Mouse (Mus musculus) kidney, adult 2 months (tissue): Measurements from ENCODE around the gene Rpl22. TPM values are rescaled to one million over a fixed set of nuclear protein-coding genes. Genes with fewer than 3 reads are reported as not detected.

Experiments
- DNase-seq: peaks from one replicate; pipeline ENCODE4 v3.0.0; 2021
- H3K27ac ChIP-seq: fragments of 200-500 bp; 2 replicates; pipeline ENCODE4 v1.5.1; 2012; ENCODE audit warnings: low read depth, low read length, control low read depth, inconsistent platforms; ENCODE audit not compliant: insufficient read depth
- H3K27me3 ChIP-seq: fragments of 200-500 bp; replicated peaks from 2 replicates; pipeline ENCODE4 v1.6.1; 2012; ENCODE audit warnings: mild to moderate bottlenecking, moderate library complexity, low read length, inconsistent platforms; ENCODE audit not compliant: control insufficient read depth, insufficient read depth
- H3K36me3 ChIP-seq: fragments of 200-500 bp; 2 replicates; pipeline ENCODE4 v1.6.1; 2012; ENCODE audit warnings: mild to moderate bottlenecking, moderate library complexity, low read length, inconsistent platforms; ENCODE audit not compliant: control insufficient read depth, insufficient read depth
- H3K4me1 ChIP-seq: fragments of 200-500 bp; 2 replicates; pipeline ENCODE4 v1.6.1; 2011; ENCODE audit warnings: low read length; ENCODE audit not compliant: control insufficient read depth, insufficient read depth
- H3K4me3 ChIP-seq: fragments of 200-500 bp; 2 replicates; pipeline ENCODE4 v1.5.1; 2011; ENCODE audit warnings: mild to moderate bottlenecking, low read depth, low read length, control low read depth; ENCODE audit not compliant: insufficient read depth
- CTCF ChIP-seq: fragments of 200-500 bp; conservative IDR thresholded peaks from 2 replicates; pipeline ENCODE4 v1.5.1; 2011; ENCODE audit warnings: low read depth, mild to moderate bottlenecking, control low read depth, low read length, moderate library complexity, mixed read lengths; ENCODE audit not compliant: insufficient read depth, insufficient read length
- POLR2A ChIP-seq: fragments of 200-500 bp; IDR thresholded peaks from one replicate; pipeline ENCODE4 v1.6.1; 2011; ENCODE audit warnings: low read depth, low read length, control low read depth
- WGBS: fragments of 180-500 bp; shearing (Covaris S2); methylation state at CpG from one replicate; pipeline ENCODE4 v1.1.7; 2018; 5-methylcytosine and 5-hydroxymethylcytosine counted together
- polyA plus RNA-seq: library from polyadenylated mRNA; depleted of rRNA; stranded (reverse); fragments of >200 nt; gene quantifications from 2 replicates; pipeline ENCODE4 v1.2.3, GENCODE M21; 2012

The Rpl22 gene
- polyA plus RNA-seq, 1 experiment: 90.1 TPM

- no peaks in the 10 kb centered on the region for H3K4me1 ChIP-seq
- no peak for DNase-seq
- TF ChIP-seq POLR2A (no peak), CTCF (no peak)
- H3K27ac ChIP-seq: no peak overlapping the region
- H3K4me3 ChIP-seq: no peak overlapping the region
- H3K36me3 ChIP-seq: no peaks in the 10 kb centered on the region
- H3K27me3 ChIP-seq: no peaks in the 10 kb centered on the region
- 3% methylated on average over 17 of the region's 17 CpGs for WGBS
These were observed 24.4 kb downstream of the Rpl22 start for GRCm38 (mm10) chr4:152349837-152350381.

- no peak for DNase-seq
- Histone ChIP-seq H3K4me3 (no peak overlapping the region), H3K4me1 (no peaks in the 10 kb centered on the region), H3K36me3 (no peaks in the 10 kb centered on the region), H3K27me3 (no peaks in the 10 kb centered on the region), H3K27ac (no peak overlapping the region)
- 22% methylated on average over 8 of the region's 8 CpGs for WGBS
- TF ChIP-seq CTCF (no peak), POLR2A (no peak)
These were observed 25.3 kb downstream of the Rpl22 start for GRCm38 (mm10) chr4:152350722-152351421.

GRCm38 (mm10) chr4:152351422-152352305, 26.1 kb downstream of the Rpl22 start:
- no peak for DNase-seq
- Histone ChIP-seq H3K27ac (no peak overlapping the region), H3K4me1 (no peaks in the 10 kb centered on the region), H3K27me3 (no peaks in the 10 kb centered on the region), H3K36me3 (no peaks in the 10 kb centered on the region), H3K4me3 (no peak overlapping the region)
- WGBS: 14% methylated on average over 14 of the region's 14 CpGs
- TF ChIP-seq POLR2A (no peak), CTCF (no peak)

- no peak overlapping the region for H3K4me3 ChIP-seq
- no peak for DNase-seq
- no peaks in the 10 kb centered on the region for H3K36me3 ChIP-seq
- 46% methylated on average over 14 of the region's 14 CpGs for WGBS
- no peak overlapping the region for H3K27ac ChIP-seq
- H3K4me1 ChIP-seq: no peaks in the 10 kb centered on the region
- H3K27me3 ChIP-seq: no peaks in the 10 kb centered on the region
- no peak for TF ChIP-seq POLR2A
- TF ChIP-seq CTCF: no peak
These were observed 28.5 kb downstream of the Rpl22 start for GRCm38 (mm10) chr4:152353886-152354637.

GRCm38 (mm10) chr4:152355672-152356071, 30.1 kb downstream of the Rpl22 start:
- no peak for DNase-seq
- Histone ChIP-seq H3K4me1 (no peaks in the 10 kb centered on the region), H3K27ac (no peak overlapping the region), H3K27me3 (no peaks in the 10 kb centered on the region), H3K36me3 (no peaks in the 10 kb centered on the region), H3K4me3 (no peak overlapping the region)
- WGBS: 79% methylated on average over 7 of the region's 7 CpGs
- TF ChIP-seq CTCF: no peak
- TF ChIP-seq POLR2A: no peak

GRCm38 (mm10) chr4:152359700-152360099, 34.2 kb downstream of the Rpl22 start:
- Histone ChIP-seq H3K27me3 (no peaks in the 10 kb centered on the region), H3K27ac (no peak overlapping the region), H3K4me3 (no peak overlapping the region), H3K36me3 (no peaks in the 10 kb centered on the region), H3K4me1 (no peaks in the 10 kb centered on the region)
- TF ChIP-seq CTCF: no peak
- 11% methylated on average over 11 of the region's 11 CpGs for WGBS
- DNase-seq: no peak
